Mouse (Mus musculus): Measurements from ENCODE around the gene Pced1b.

Gene Pced1b

GRCm38 (mm10) chr15:97407496-97408454, 160.9 kb downstream of the Pced1b start:
- no peak for DNase-seq

GRCm38 (mm10) chr15:97411136-97411535, 164.2 kb downstream of the Pced1b start:
- no peak for DNase-seq

GRCm38 (mm10) chr15:97411671-97412070, 164.8 kb downstream of the Pced1b start:
- no peak for DNase-seq

- DNase-seq: no peak
Observed at GRCm38 (mm10) chr15:97412308-97412707, 165.4 kb downstream of the Pced1b start.

GRCm38 (mm10) chr15:97412861-97413260, 166.0 kb downstream of the Pced1b start:
- DNase-seq: no peak

GRCm38 (mm10) chr15:97414718-97415413, 168.0 kb downstream of the Pced1b start:
- DNase-seq: no peak

- DNase-seq: no peak
Observed at GRCm38 (mm10) chr15:97415426-97415946, 168.6 kb downstream of the Pced1b start.

- DNase-seq: no peak
Observed at GRCm38 (mm10) chr15:97420292-97420691, 173.4 kb downstream of the Pced1b start.

- DNase-seq: no peak
Observed at GRCm38 (mm10) chr15:97421533-97421932, 174.6 kb downstream of the Pced1b start.

- no peak for DNase-seq
Observed at GRCm38 (mm10) chr15:97422212-97422944, 175.5 kb downstream of the Pced1b start.

GRCm38 (mm10) chr15:97424375-97424774, 177.5 kb downstream of the Pced1b start:
- DNase-seq: no peak

- DNase-seq: no peak
Observed at GRCm38 (mm10) chr15:97424961-97425360, 178.1 kb downstream of the Pced1b start.

GRCm38 (mm10) chr15:97429201-97429900, 182.4 kb downstream of the Pced1b start:
- no peak for DNase-seq

- DNase-seq: no peak
Observed at GRCm38 (mm10) chr15:97431533-97431932, 184.6 kb downstream of the Pced1b start.

- DNase-seq: no peak
Observed at GRCm38 (mm10) chr15:97432221-97432620, 185.3 kb downstream of the Pced1b start.

Measured in cerebellum, adult 11 months (tissue).